Mouse (Mus musculus) MEL (cell line): ENCODE measurements around the gene Neurl4.

Source experiments
- CTCF ChIP-seq, 3 experiments: IDR thresholded peaks in 2 of 3; conservative IDR thresholded peaks in 1 of 3; 2 replicates each; pipeline ENCODE4 v1.5.1; 2011 to 2012; ENCODE audit warnings: low read length in 3 of 3, low read depth in 2 of 3, mild to moderate bottlenecking in 2 of 3, improper control_type of control experiment in 1 of 3, inconsistent platforms in 1 of 3, mixed read lengths in 1 of 3, moderate library complexity in 1 of 3; ENCODE audit not compliant: control insufficient read depth in 1 of 3, insufficient read depth in 1 of 3, poor library complexity in 1 of 3, severe bottlenecking in 1 of 3
- MAX ChIP-seq: IDR thresholded peaks from 2 replicates; pipeline ENCODE4 v1.6.1; 2011; ENCODE audit warnings: low read length, improper control_type of control experiment
- MEF2A ChIP-seq: IDR thresholded peaks from 2 replicates; pipeline ENCODE4 v1.6.1; 2014; ENCODE audit warnings: low read depth, mild to moderate bottlenecking, inconsistent platforms, low read length, improper control_type of control experiment; ENCODE audit not compliant: poor library complexity, insufficient replicate concordance, severe bottlenecking; ENCODE audit errors: extremely low read depth
- POLR2A ChIP-seq, 2 experiments: IDR thresholded peaks; 2 replicates each; pipeline ENCODE4 v1.6.1; 2011 to 2012; ENCODE audit warnings: low read length in 2 of 2, mild to moderate bottlenecking in 2 of 2, control low read depth in 1 of 2, improper control_type of control experiment in 1 of 2, low read depth in 1 of 2, moderate library complexity in 1 of 2; ENCODE audit not compliant: control insufficient read depth in 1 of 2, insufficient read depth in 1 of 2, poor library complexity in 1 of 2
- TAL1 ChIP-seq: IDR thresholded peaks from 2 replicates; pipeline ENCODE4 v1.6.1; 2012; ENCODE audit warnings: mild to moderate bottlenecking, inconsistent platforms, low read length, moderate library complexity, mixed read lengths

- TF ChIP-seq MEF2A (no peak), CTCF (IDR thresholded peaks at IDR 0.05 in 2 of 3, conservative IDR thresholded peaks at IDR 0.05 in 1 of 3; ENCODE audit: control insufficient read depth in 1 of 3, insufficient read depth in 1 of 3, low read depth in 2 of 3, low read length in 3 of 3, poor library complexity in 1 of 3, severe bottlenecking in 1 of 3) (peak; percentile 24 to 52 (median 31); a peak in 4 of 6 replicates), MAX (no peak), TAL1 (peak; percentile 43), POLR2A (IDR thresholded peaks at IDR 0.05; ENCODE audit: control insufficient read depth in 1 of 2, insufficient read depth in 1 of 2, low read depth in 1 of 2, low read length in 2 of 2, poor library complexity in 1 of 2) (no peak)
Measured at GRCm38 (mm10) chr11:69886907-69887635, 13.8 kb upstream of the Neurl4 start.
